Mouse (Mus musculus) lung, adult 2 months (tissue): ENCODE results near the gene Zfp341.

Experiments
- CTCF ChIP-seq: fragments of 200-500 bp; IDR thresholded peaks from 2 replicates; pipeline ENCODE4 v1.5.1; 2011; ENCODE audit warnings: mild to moderate bottlenecking, low read length, control low read depth; ENCODE audit not compliant: insufficient read depth
- POLR2A ChIP-seq: fragments of 200-500 bp; IDR thresholded peaks from 2 replicates; pipeline ENCODE4 v1.6.1; 2011; ENCODE audit warnings: low read depth, mild to moderate bottlenecking, control low read depth, low read length, borderline replicate concordance; ENCODE audit errors: extremely low read depth

DNA sequence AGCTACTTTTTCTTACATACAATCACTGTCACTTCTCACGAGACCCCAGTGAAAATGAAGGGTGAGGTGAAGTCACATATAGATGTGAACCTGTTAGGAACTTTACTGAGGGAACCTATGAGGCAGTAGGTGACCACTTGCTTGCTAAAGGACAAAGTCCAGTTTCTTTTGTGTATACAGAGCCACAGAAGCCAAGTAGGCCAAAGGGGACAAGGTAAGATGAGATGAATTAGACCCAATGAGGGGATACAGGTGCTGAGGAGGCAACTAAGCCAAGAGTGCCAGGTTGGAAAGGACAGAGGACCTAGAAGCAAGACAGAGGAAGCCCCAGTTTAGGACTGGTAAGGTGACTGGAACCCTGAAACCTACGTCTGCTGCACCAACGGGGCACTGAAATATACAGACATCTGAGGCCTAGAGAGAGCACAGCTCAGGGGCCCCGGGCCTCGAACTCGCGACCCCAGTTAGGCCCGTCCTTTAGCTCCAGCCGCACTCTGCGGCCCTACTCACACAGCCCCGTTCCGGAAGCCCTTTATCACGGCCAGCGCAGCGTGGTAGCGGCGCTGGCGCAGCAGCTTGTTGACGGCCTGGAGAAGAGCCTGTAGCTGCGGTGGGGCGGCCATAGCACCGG lies 10.0 kb upstream of the Zfp341 start:
- no peak for TF ChIP-seq CTCF
- TF ChIP-seq POLR2A: no peak
